Mouse (Mus musculus) CH12.LX (cell line): Measurements from ENCODE around the gene Stag2. TPM values are rescaled to one million over a fixed set of nuclear protein-coding genes. Genes with fewer than 3 reads are reported as not detected.

Experiments
- DNase-seq: peaks from one replicate; pipeline ENCODE4 v3.0.0-alpha.2; 2013; ENCODE audit errors: extremely low read depth
- H3K27ac ChIP-seq: 2 replicates; pipeline ENCODE4 v1.5.1; 2012; ENCODE audit warnings: low read depth, mild to moderate bottlenecking, control low read depth, moderate library complexity; ENCODE audit not compliant: insufficient read depth
- H3K27me3 ChIP-seq: replicated peaks from 2 replicates; pipeline ENCODE3; 2012; ENCODE audit warnings: inconsistent platforms
- H3K36me3 ChIP-seq, 2 experiments: replicated peaks in 1 of 2; 2 replicates each; pipeline versions ENCODE3 to v1.6.1; 2012; ENCODE audit warnings: inconsistent platforms in 1 of 2, low read length in 1 of 2, mild to moderate bottlenecking in 1 of 2, mixed read lengths in 1 of 2, moderate library complexity in 1 of 2; ENCODE audit not compliant: control insufficient read depth in 1 of 2, insufficient read depth in 1 of 2
- H3K4me1 ChIP-seq, 2 experiments: 2 replicates each; pipeline ENCODE4 v1.6.1; 2012; ENCODE audit warnings: inconsistent platforms in 1 of 2, moderate library complexity in 1 of 2; ENCODE audit not compliant: insufficient read depth in 2 of 2, control insufficient read depth in 1 of 2
- H3K4me2 ChIP-seq: 2 replicates; pipeline ENCODE4 v1.6.1; 2012; ENCODE audit warnings: low read depth, mild to moderate bottlenecking, control low read depth; ENCODE audit not compliant: poor library complexity, insufficient read depth, severe bottlenecking
- H3K4me3 ChIP-seq, 3 experiments: fragments of 150-350 bp in 1 of 3; sonication (generic) in 1 of 3; replicated peaks in 1 of 3; 2 replicates each; pipeline versions ENCODE3 to v1.5.1; 2011 to 2012; ENCODE audit warnings: low read depth in 2 of 3, low read length in 2 of 3, mild to moderate bottlenecking in 2 of 3, moderate library complexity in 2 of 3, control low read depth in 1 of 3, improper control_type of control experiment in 1 of 3, inconsistent platforms in 1 of 3, mixed read lengths in 1 of 3; ENCODE audit not compliant: poor library complexity in 1 of 3
- H3K79me2 ChIP-seq: replicated peaks from 2 replicates; pipeline ENCODE4 v1.6.1; 2012; ENCODE audit warnings: mild to moderate bottlenecking, moderate library complexity; ENCODE audit not compliant: control insufficient read depth, poor library complexity, insufficient read depth, severe bottlenecking; ENCODE audit errors: extremely low read depth
- H3K9ac ChIP-seq: 2 replicates; pipeline ENCODE4 v1.6.1; 2012; ENCODE audit warnings: low read depth, mild to moderate bottlenecking, control low read depth, moderate library complexity; ENCODE audit not compliant: insufficient read depth
- H3K9me3 ChIP-seq: replicated peaks from 2 replicates; pipeline ENCODE3; 2012; ENCODE audit warnings: low read length, inconsistent platforms, mixed read lengths
- BHLHE40 ChIP-seq: IDR thresholded peaks from 2 replicates; pipeline ENCODE4 v1.6.1; 2011; ENCODE audit warnings: mild to moderate bottlenecking, low read depth, low read length, improper control_type of control experiment
- CHD1 ChIP-seq: IDR thresholded peaks from 2 replicates; pipeline ENCODE4 v1.6.1; 2012; ENCODE audit warnings: low read depth, low read length, improper control_type of control experiment, inconsistent platforms
- CHD2 ChIP-seq: IDR thresholded peaks from 2 replicates; pipeline ENCODE4 v1.6.1; 2011; ENCODE audit warnings: low read length, improper control_type of control experiment
- E2F4 ChIP-seq: IDR thresholded peaks from 2 replicates; pipeline ENCODE4 v1.6.1; 2011; ENCODE audit warnings: low read depth, low read length, improper control_type of control experiment; ENCODE audit not compliant: insufficient replicate concordance
- ELF1 ChIP-seq: IDR thresholded peaks from 2 replicates; pipeline ENCODE4 v1.6.1; 2014; ENCODE audit warnings: low read depth, mild to moderate bottlenecking, inconsistent platforms, low read length, improper control_type of control experiment
- IRF4 ChIP-seq: IDR thresholded peaks from 2 replicates; pipeline ENCODE4 v1.6.1; 2014; ENCODE audit warnings: low read depth, mild to moderate bottlenecking, inconsistent platforms, low read length, improper control_type of control experiment
- JUN ChIP-seq: IDR thresholded peaks from 2 replicates; pipeline ENCODE4 v1.6.1; 2011; ENCODE audit warnings: low read depth, mild to moderate bottlenecking, low read length, improper control_type of control experiment, moderate library complexity; ENCODE audit not compliant: insufficient read depth
- JUND ChIP-seq: conservative IDR thresholded peaks from 2 replicates; pipeline ENCODE4 v1.6.1; 2011; ENCODE audit warnings: low read depth, low read length, improper control_type of control experiment
- MAZ ChIP-seq: IDR thresholded peaks from 2 replicates; pipeline ENCODE4 v1.6.1; 2012; ENCODE audit warnings: low read depth, mild to moderate bottlenecking, inconsistent platforms, low read length, improper control_type of control experiment, moderate library complexity
- MXI1 ChIP-seq: IDR thresholded peaks from 2 replicates; pipeline ENCODE4 v1.6.1; 2011; ENCODE audit warnings: mild to moderate bottlenecking, low read depth, low read length, improper control_type of control experiment
- NELFE ChIP-seq: IDR thresholded peaks from 2 replicates; pipeline ENCODE4 v1.6.1; 2011; ENCODE audit warnings: low read depth, low read length, improper control_type of control experiment
- RAD21 ChIP-seq: IDR thresholded peaks from 2 replicates; pipeline ENCODE4 v1.6.1; 2011; ENCODE audit warnings: low read depth, mild to moderate bottlenecking, low read length, improper control_type of control experiment, moderate library complexity
- TCF12 ChIP-seq: IDR thresholded peaks from 2 replicates; pipeline ENCODE4 v1.6.1; 2014; ENCODE audit warnings: low read depth, mild to moderate bottlenecking, inconsistent platforms, low read length, improper control_type of control experiment
- UBTF ChIP-seq: IDR thresholded peaks from 2 replicates; pipeline ENCODE4 v1.6.1; 2012; ENCODE audit warnings: low read depth, mild to moderate bottlenecking, inconsistent platforms, low read length, improper control_type of control experiment, moderate library complexity
- USF1 ChIP-seq: IDR thresholded peaks from 2 replicates; pipeline ENCODE4 v1.6.1; 2014; ENCODE audit warnings: low read depth, mild to moderate bottlenecking, inconsistent platforms, low read length, improper control_type of control experiment
- USF2 ChIP-seq: conservative IDR thresholded peaks from 2 replicates; pipeline ENCODE4 v1.6.1; 2011; ENCODE audit warnings: low read depth, low read length, improper control_type of control experiment
- ZNF384 ChIP-seq: IDR thresholded peaks from 2 replicates; pipeline ENCODE4 v1.6.1; 2012; ENCODE audit warnings: low read depth, low read length, improper control_type of control experiment, inconsistent platforms
- dilution Hi-C: fragments of 300-500 bp; cut with MboI; formaldehyde crosslinking; loops from 2 replicates; pipeline ENCODE4 v1.14.3; 2020; ENCODE audit warnings: low sequenced_read_pairs; ENCODE audit not compliant: extremely low pct_unique_long_range_greater_than_20kb, extremely low pct_ligation_motif_present
- in situ Hi-C: fragments of 300-500 bp; cut with MboI; formaldehyde crosslinking; loops from 3 replicates; pipeline ENCODE4 v1.14.3; 2019; ENCODE audit warnings: low sequenced_read_pairs, low pct_ligation_motif_present, low pct_unique_long_range_greater_than_20kb, mixed read lengths
- polyA plus RNA-seq: library from polyadenylated mRNA; unstranded; fragments of >175 nt; gene quantifications from 2 replicates; pipeline ENCODE4 v1.2.1, GENCODE M21; 2012; ENCODE audit warnings: low read depth; ENCODE audit not compliant: insufficient read length
- total RNA-seq, 2 experiments: library from RNA; depleted of rRNA; stranded (reverse); fragments of 300-350 nt in 1 of 2; fragments of >200 nt in 1 of 2; gene quantifications; 2 replicates each; pipeline ENCODE4 v1.2.3; 2012 to 2014

The Stag2 gene
- total and polyA plus RNA-seq, 3 experiments: 43.5 to 138 (median 48.9) TPM

DNA sequence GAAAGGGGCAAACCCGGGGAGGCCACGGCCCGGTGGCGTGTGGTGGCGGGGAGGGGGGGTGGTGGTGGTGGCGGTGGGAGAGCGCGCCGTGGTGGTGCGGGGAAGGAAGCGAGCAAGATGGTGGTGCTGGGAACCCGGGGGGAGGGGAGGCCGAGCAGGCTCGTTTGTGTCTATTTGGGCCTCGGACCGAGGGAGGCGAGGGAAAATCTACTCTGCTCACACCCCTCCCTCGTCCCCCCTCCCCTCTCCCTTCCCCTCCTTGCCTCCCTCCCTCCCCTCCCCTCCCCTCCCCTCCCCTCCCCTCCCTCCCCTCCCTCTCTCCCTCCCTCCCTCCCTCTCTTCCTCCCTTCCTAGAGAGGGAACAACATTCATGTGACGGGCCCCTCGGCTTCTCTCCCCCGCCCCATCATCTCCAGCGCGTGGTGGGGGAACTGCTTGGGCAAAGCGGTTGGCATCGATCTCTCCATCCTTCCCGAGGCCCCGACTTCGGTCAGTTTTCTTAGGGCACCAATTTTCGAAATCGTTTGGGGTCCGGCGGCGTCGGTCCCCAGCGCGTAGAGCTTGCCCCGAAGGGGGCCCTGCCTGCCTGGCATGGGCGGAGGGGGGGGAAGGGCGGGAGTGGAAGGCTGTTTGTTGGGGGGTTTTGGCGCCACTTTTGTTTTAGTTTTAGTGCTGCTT, 1.4 kb downstream of the Stag2 start:
- Histone ChIP-seq H3K79me2 (peaks cover 29% of the 10 kb centered on the region), H3K36me3 (no peaks in the 10 kb centered on the region), H3K27ac (peak overlapping the region; percentile 93), H3K27me3 (no peaks in the 10 kb centered on the region), H3K9me3 (no peaks in the 10 kb centered on the region), H3K4me1 (peaks cover 0 to 5% of the 10 kb centered on the region in 2 experiments; a peak in 1 of 4 replicates), H3K4me3 (peak overlapping the region; percentile 67 to 88 (median 70)), H3K4me2 (no peak overlapping the region), H3K9ac (peak overlapping the region; percentile 98)
- in situ Hi-C loops: no loop called here
- TF ChIP-seq TCF12 (peak; percentile 33; the same call in 1 of the 2 replicates), NELFE (0 out of 2 replicates have a peak, but pooled peaks have one; percentile 5), MAZ (peak; percentile 57; the same call in 1 of the 2 replicates), IRF4 (0 out of 2 replicates have a peak, but pooled peaks have one; percentile 23), CHD2 (peak; percentile 77), BHLHE40 (0 out of 2 replicates have a peak, but pooled peaks have one; percentile 1), RAD21 (no peak), USF1 (no peak), E2F4 (peak; percentile 38; the same call in 1 of the 2 replicates), JUND (no peak), JUN (no peak)
- peak; percentile 78 for DNase-seq
- dilution Hi-C loops: no loop called here

DNA sequence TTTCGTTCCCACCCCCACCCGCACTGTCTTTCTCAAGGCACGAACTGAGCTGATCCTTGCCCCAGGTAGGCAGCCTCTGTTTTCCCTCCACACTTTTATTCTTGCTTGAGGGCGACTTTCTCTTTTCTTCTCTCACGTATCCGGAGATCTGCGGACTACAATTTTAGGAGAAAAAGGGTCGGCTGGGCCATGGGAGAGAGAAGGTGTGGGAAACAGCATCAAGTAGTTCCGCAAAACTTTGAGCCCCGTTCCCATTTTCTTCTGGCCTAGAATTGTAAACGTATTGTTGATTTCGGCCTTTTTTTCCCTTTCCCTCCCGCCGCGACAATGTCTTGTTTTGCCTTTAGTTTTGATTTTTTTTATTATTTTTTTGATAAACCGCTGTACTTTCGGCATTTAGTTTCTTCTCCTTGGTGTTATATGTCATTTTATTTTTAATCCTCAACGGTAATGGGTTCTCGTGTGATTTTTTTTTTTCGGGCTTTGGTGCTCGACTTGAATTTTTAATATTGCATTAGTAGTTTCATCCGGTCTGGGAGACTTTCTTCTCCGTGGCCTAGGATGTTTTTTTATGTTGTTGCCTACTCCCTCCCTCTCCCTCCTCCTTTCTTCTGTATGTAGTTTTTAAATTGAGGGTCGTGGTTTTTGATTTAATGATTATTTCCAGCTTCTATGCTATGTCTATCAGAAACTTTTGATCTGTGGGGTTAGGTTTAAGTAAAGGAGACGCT, 2.1 kb downstream of the Stag2 start:
- no peaks in the 10 kb centered on the region for H3K9me3 ChIP-seq
- dilution Hi-C loops: no loop called here
- H3K4me2 ChIP-seq: peak overlapping the region; percentile 10; the same call in 1 of the 2 replicates
- H3K9ac ChIP-seq: peak overlapping the region; percentile 97
- H3K27me3 ChIP-seq: no peaks in the 10 kb centered on the region
- peak overlapping the region; percentile 89 for H3K27ac ChIP-seq
- TF ChIP-seq USF2 (no peak), MXI1 (peak; percentile 25; the same call in 1 of the 2 replicates), CHD1 (0 out of 2 replicates have a peak, but pooled peaks have one; percentile 68), UBTF (no peak), ELF1 (no peak), IRF4 (no peak), ZNF384 (0 out of 2 replicates have a peak, but pooled peaks have one; percentile 40)
- TF ChIP-seq, all 38 proteins: peak for 3
- peaks cover 0 to 5% of the 10 kb centered on the region in 2 experiments; a peak in 1 of 4 replicates for H3K4me1 ChIP-seq
- no peak for DNase-seq
- H3K79me2 ChIP-seq: peaks cover 34% of the 10 kb centered on the region
- peak overlapping the region; percentile 56 to 82 (median 70) for H3K4me3 ChIP-seq
- H3K36me3 ChIP-seq: no peaks in the 10 kb centered on the region
- in situ Hi-C loops: no loop called here
